Mouse (Mus musculus) kidney, embryonic 14.5 days (tissue): Measurements from ENCODE around the gene Otop2. TPM values are rescaled to one million over a fixed set of nuclear protein-coding genes. Genes with fewer than 3 reads are reported as not detected.

ENCODE experiments used
- ATAC-seq: fragments of 200-750 bp; cut with Nextera tagmentation; 2 replicates; pipeline ENCODE4 v1.8.0; 2017; ENCODE audit warnings: moderate number of reproducible peaks, mild to moderate bottlenecking, moderate TSS enrichment, moderate library complexity; ENCODE audit not compliant: low FRiP score, low TSS enrichment
- H3K27ac ChIP-seq: fragments of 300-500 bp; sonication (generic); 2 replicates; pipeline ENCODE4 v1.5.1; 2014; ENCODE audit warnings: low read depth, mild to moderate bottlenecking, low read length, moderate library complexity, mixed read lengths
- H3K27me3 ChIP-seq: fragments of 300-500 bp; sonication (generic); 2 replicates; pipeline ENCODE4 v1.6.1; 2014; ENCODE audit warnings: mild to moderate bottlenecking, low read length; ENCODE audit not compliant: control insufficient read depth, insufficient read depth
- H3K36me3 ChIP-seq: fragments of 300-500 bp; sonication (generic); 2 replicates; pipeline ENCODE4 v1.6.1; 2014; ENCODE audit warnings: low read length, mixed read lengths; ENCODE audit not compliant: control insufficient read depth, insufficient read depth
- H3K4me1 ChIP-seq: fragments of 300-500 bp; sonication (generic); 2 replicates; pipeline ENCODE4 v1.6.1; 2014; ENCODE audit warnings: low read length, mixed read lengths; ENCODE audit not compliant: control insufficient read depth, insufficient read depth
- H3K4me2 ChIP-seq: fragments of 300-500 bp; sonication (generic); replicated peaks from 2 replicates; pipeline ENCODE4 v1.6.1; 2014; ENCODE audit warnings: low read depth, mild to moderate bottlenecking, low read length
- H3K4me3 ChIP-seq: fragments of 300-500 bp; sonication (generic); 2 replicates; pipeline ENCODE4 v1.5.1; 2014; ENCODE audit warnings: mild to moderate bottlenecking, low read length
- H3K9ac ChIP-seq: fragments of 300-500 bp; sonication (generic); 2 replicates; pipeline ENCODE4 v1.6.1; 2014; ENCODE audit warnings: low read depth, mild to moderate bottlenecking, low read length, moderate library complexity
- H3K9me3 ChIP-seq: fragments of 300-500 bp; sonication (generic); 2 replicates; pipeline ENCODE4 v1.6.1; 2016; ENCODE audit warnings: low read length; ENCODE audit not compliant: control insufficient read depth
- WGBS: fragments of 180-500 bp; shearing (Covaris S2); extraction: QIAGEN DNeasy Blood & Tissue Kit; methylation state at CpG from one replicate; pipeline ENCODE4 v1.1.7; 2014; 5-methylcytosine and 5-hydroxymethylcytosine counted together
- polyA plus RNA-seq: library from polyadenylated mRNA; unstranded; fragments of >200 nt; fragmentation: Nextera tagmentation; extraction: Ambion mirVana; gene quantifications from 2 replicates; pipeline ENCODE4 v1.2.1, GENCODE M21; 2014

The Otop2 gene
- polyA plus RNA-seq, 1 experiment from 2014 or later: 0.15 TPM

GRCm38 (mm10) chr11:115373805-115374694 lies 67.1 kb downstream of the Otop2 start:
- Histone ChIP-seq H3K9ac (peak overlapping the region; percentile 36; the same call in 1 of the 2 replicates), H3K27ac (no peak overlapping the region), H3K27me3 (peaks cover 21% of the 10 kb centered on the region), H3K9me3 (no peaks in the 10 kb centered on the region), H3K36me3 (no peaks in the 10 kb centered on the region), H3K4me2 (peak overlapping the region; percentile 43), H3K4me1 (0 out of 2 replicates have a peak, but pooled peaks cover 5% of the 10 kb centered on the region), H3K4me3 (peak overlapping the region; percentile 35)
- peak; percentile 45; the same call in 1 of the 2 replicates for ATAC-seq
- 3% methylated on average over 30 of the region's 30 CpGs for WGBS

- Histone ChIP-seq H3K9me3 (no peaks in the 10 kb centered on the region), H3K27me3 (peaks cover 21% of the 10 kb centered on the region), H3K27ac (no peak overlapping the region), H3K4me3 (peak overlapping the region; percentile 35; the same call in 1 of the 2 replicates), H3K36me3 (no peaks in the 10 kb centered on the region), H3K4me2 (peak overlapping the region; percentile 43), H3K4me1 (0 out of 2 replicates have a peak, but pooled peaks cover 5% of the 10 kb centered on the region), H3K9ac (0 out of 2 replicates have a peak overlapping the region, but pooled peaks have one; percentile 36)
- ATAC-seq: no peak
- 66% methylated on average over 12 of the region's 12 CpGs for WGBS
Measured at GRCm38 (mm10) chr11:115374695-115375425, 67.9 kb downstream of the Otop2 start.

- no peak overlapping the region for H3K4me2 ChIP-seq
- H3K36me3 ChIP-seq: no peaks in the 10 kb centered on the region
- H3K27me3 ChIP-seq: peaks cover 21% of the 10 kb centered on the region
- 61% methylated on average over 7 of the region's 7 CpGs for WGBS
- H3K27ac ChIP-seq: no peak overlapping the region
- H3K9me3 ChIP-seq: no peaks in the 10 kb centered on the region
- no peak overlapping the region for H3K4me3 ChIP-seq
- 0 out of 2 replicates have a peak, but pooled peaks cover 5% of the 10 kb centered on the region for H3K4me1 ChIP-seq
- ATAC-seq: no peak
- H3K9ac ChIP-seq: no peak overlapping the region
Measured at GRCm38 (mm10) chr11:115376722-115377121, 69.8 kb downstream of the Otop2 start.

GRCm38 (mm10) chr11:115377254-115377653 lies 70.3 kb downstream of the Otop2 start:
- Histone ChIP-seq H3K4me3 (no peak overlapping the region), H3K36me3 (no peaks in the 10 kb centered on the region), H3K4me1 (peaks cover 5% of the 10 kb centered on the region; the same call in 1 of the 2 replicates), H3K4me2 (no peak overlapping the region), H3K27me3 (peaks cover 21% of the 10 kb centered on the region), H3K27ac (no peak overlapping the region), H3K9me3 (no peaks in the 10 kb centered on the region), H3K9ac (no peak overlapping the region)
- no peak for ATAC-seq
- WGBS: 91% methylated on average over 4 of the region's 4 CpGs

- Histone ChIP-seq H3K4me1 (peaks cover 11% of the 10 kb centered on the region), H3K4me2 (no peak overlapping the region), H3K9me3 (no peaks in the 10 kb centered on the region), H3K27me3 (peaks cover 21% of the 10 kb centered on the region), H3K9ac (no peak overlapping the region), H3K4me3 (no peak overlapping the region), H3K36me3 (no peaks in the 10 kb centered on the region), H3K27ac (no peak overlapping the region)
- ATAC-seq: no peak
- WGBS: 80% methylated on average over 7 of the region's 7 CpGs
Measured at GRCm38 (mm10) chr11:115377854-115378253, 70.9 kb downstream of the Otop2 start.

GRCm38 (mm10) chr11:115381276-115381675 lies 74.3 kb downstream of the Otop2 start:
- no peak overlapping the region for H3K27ac ChIP-seq
- no peaks in the 10 kb centered on the region for H3K27me3 ChIP-seq
- no peaks in the 10 kb centered on the region for H3K9me3 ChIP-seq
- 0 out of 2 replicates have a peak overlapping the region, but pooled peaks have one; percentile 93 for H3K9ac ChIP-seq
- H3K4me1 ChIP-seq: peaks cover 34% of the 10 kb centered on the region
- H3K36me3 ChIP-seq: no peaks in the 10 kb centered on the region
- H3K4me3 ChIP-seq: peak overlapping the region; percentile 83
- no peak for ATAC-seq
- H3K4me2 ChIP-seq: peak overlapping the region; percentile 91
- 12% methylated on average over 9 of the region's 9 CpGs for WGBS

Other genes starting within 250 kb of the Otop2 start
- not detected in 2 replicates for gene Cd300e, start 245.0 kb upstream of the Otop2 start, polyA plus RNA-seq
- 0.96 and 1.2 TPM in 2 replicates for gene Rab37, start 215.7 kb upstream of the Otop2 start, polyA plus RNA-seq
- 0.26 TPM in 2 replicates for gene Cd300lf, start 173.2 kb upstream of the Otop2 start, polyA plus RNA-seq
- 81.5 and 110 TPM in 2 replicates for gene Slc9a3r1, start 143.8 kb upstream of the Otop2 start, polyA plus RNA-seq
- gene Tmem104, start 119.7 kb upstream of the Otop2 start, polyA plus RNA-seq: 6.3 and 10.3 TPM in 2 replicates
- gene Nat9, start 119.3 kb upstream of the Otop2 start, polyA plus RNA-seq: 18.2 and 18.4 TPM in 2 replicates
- gene Grin2c, start 39.9 kb upstream of the Otop2 start, polyA plus RNA-seq: not detected in 2 replicates
- gene Fdxr, start 30.1 kb upstream of the Otop2 start, polyA plus RNA-seq: 9.2 and 13.1 TPM in 2 replicates
- gene Fads6, start 9.5 kb upstream of the Otop2 start, polyA plus RNA-seq: 0.32 and 0.39 TPM in 2 replicates
- not detected in 2 replicates for gene Ush1g, start 14.9 kb downstream of the Otop2 start, polyA plus RNA-seq
- gene Otop3, start 27.6 kb downstream of the Otop2 start, polyA plus RNA-seq: not detected in 2 replicates
- 2.3 and 4.4 TPM in 2 replicates for gene Hid1, start 60.6 kb downstream of the Otop2 start, polyA plus RNA-seq
- 11.5 and 13.0 TPM in 2 replicates for gene Cdr2l, start 74.8 kb downstream of the Otop2 start, polyA plus RNA-seq
- gene Mrpl58, start 96.6 kb downstream of the Otop2 start, polyA plus RNA-seq: 235 and 261 TPM in 2 replicates
- 962 and 1,151 TPM in 2 replicates for gene Atp5h, start 112.8 kb downstream of the Otop2 start, polyA plus RNA-seq
- 22.7 and 23.9 TPM in 2 replicates for gene Kctd2, start 113.0 kb downstream of the Otop2 start, polyA plus RNA-seq
- gene Trim80, start 133.4 kb downstream of the Otop2 start, polyA plus RNA-seq: 0.14 and 0.33 TPM in 2 replicates
- gene Slc16a5, start 155.3 kb downstream of the Otop2 start, polyA plus RNA-seq: 9.0 and 10.7 TPM in 2 replicates
- gene Armc7, start 168.5 kb downstream of the Otop2 start, polyA plus RNA-seq: 5.7 and 7.9 TPM in 2 replicates
- gene Nt5c, start 184.7 kb downstream of the Otop2 start, polyA plus RNA-seq: 75.6 and 76.3 TPM in 2 replicates
- 487 and 524 TPM in 2 replicates for gene Jpt1, start 207.2 kb downstream of the Otop2 start, polyA plus RNA-seq
- gene Sumo2, start 229.1 kb downstream of the Otop2 start, polyA plus RNA-seq: 1,228 and 1,562 TPM in 2 replicates